Mouse (Mus musculus): ENCODE measurements at regions not wholly inside any gene's neighbourhood (a gene's known extent, or its start where the extent isn't known, plus 50 kb on each side); places are given as distances from the start of the nearest gene placed in this dataset.

DNA sequence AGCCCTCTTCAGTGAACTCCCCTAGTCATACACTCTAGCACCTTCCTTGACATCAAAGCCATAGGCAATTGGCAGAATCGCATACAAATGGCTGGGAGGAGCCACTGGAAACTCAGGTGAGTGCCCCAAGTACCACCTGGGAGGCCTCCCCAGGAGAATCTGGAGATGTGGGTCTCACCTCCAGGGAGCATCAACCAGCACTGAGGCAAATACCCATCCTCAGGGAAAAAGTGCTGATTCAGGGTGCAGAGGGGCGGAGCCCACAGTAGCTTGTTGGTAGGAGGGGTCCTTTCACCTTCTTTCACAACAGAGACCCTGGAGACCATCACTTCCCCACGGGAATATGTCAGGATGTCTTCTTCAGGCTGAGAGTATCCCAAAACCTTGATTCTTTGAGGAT, 53.4 kb upstream of the Eln start:
- TF ChIP-seq GATA1 (IDR thresholded peaks at IDR 0.05; ENCODE audit: borderline replicate concordance, low read length) (no peak), CTCF (IDR thresholded peaks at IDR 0.05; ENCODE audit: low read depth, low read length) (no peak), TAL1 (conservative IDR thresholded peaks at IDR 0.05; ENCODE audit: low read depth, low read length) (no peak), POLR2AphosphoS5 (IDR thresholded peaks at IDR 0.05; ENCODE audit: insufficient replicate concordance, low read depth, low read length) (no peak)
